Comparison of ENCODE assay signal across 8 mouse cellular contexts in genomic region chr6:112210238-112210950, GRCm38 (mm10).
DNase-seq lines count a peak whose midpoint lies in the region; ATAC-seq and TF ChIP-seq lines count a peak whose summit lies in the region.

No protein-coding gene starts in this region.

- H3K9ac ChIP-seq in embryonic facial prominence, embryonic 12.5 days = no peak overlapping the region
- no peak overlapping the region for H3K9ac ChIP-seq in heart, embryonic 11.5 days (ENCODE audit: low read depth, low read length)
- no peak overlapping the region for H3K9ac ChIP-seq in lung, embryonic 15.5 days

- TF ChIP-seq CTCF in layer of hippocampus, adult 2 months (conservative IDR thresholded peaks at IDR 0.05) = no peak
- no peak for TF ChIP-seq CTCF in small intestine, adult 2 months (IDR thresholded peaks at IDR 0.05; ENCODE audit: extremely low read depth, insufficient read length, insufficient replicate concordance, low read depth, low read length)

- no peaks in the 10 kb centered on the region for H3K9me3 ChIP-seq in embryonic facial prominence, embryonic 12.5 days
- H3K9me3 ChIP-seq in heart, embryonic 11.5 days (replicated peaks; ENCODE audit: control insufficient read depth, low read length) = no peaks in the 10 kb centered on the region
- no peaks in the 10 kb centered on the region for H3K9me3 ChIP-seq in lung, embryonic 15.5 days

- 15% methylated on average over 8 of the region's 8 CpGs for WGBS in embryonic facial prominence, embryonic 12.5 days
- 38% methylated on average over 8 of the region's 8 CpGs for WGBS in heart, embryonic 11.5 days (ENCODE audit: insufficient replicate concordance)
- WGBS in lung, embryonic 15.5 days = 12% methylated on average over 8 of the region's 8 CpGs
- 20% methylated on average over 8 of the region's 8 CpGs for WGBS in small intestine, adult 2 months

- H3K4me2 ChIP-seq in embryonic facial prominence, embryonic 12.5 days (replicated peaks) = no peak overlapping the region
- H3K4me2 ChIP-seq in heart, embryonic 11.5 days = no peak overlapping the region
- no peak overlapping the region; the same call in 1 of the 2 replicates for H3K4me2 ChIP-seq in lung, embryonic 15.5 days

- peaks cover 7% of the 10 kb centered on the region; the same call in 1 of the 2 replicates for H3K4me1 ChIP-seq in embryonic facial prominence, embryonic 12.5 days
- no peaks in the 10 kb centered on the region for H3K4me1 ChIP-seq in heart, embryonic 11.5 days (ENCODE audit: control insufficient read depth, insufficient read depth, low read length)
- peaks cover 16% of the 10 kb centered on the region for H3K4me1 ChIP-seq in lung, embryonic 15.5 days
- peaks cover 3% of the 10 kb centered on the region; the same call in 1 of the 2 replicates for H3K4me1 ChIP-seq in small intestine, adult 2 months (ENCODE audit: control insufficient read depth, insufficient read depth, insufficient read length, low read length)

- peak; percentile 84 for ATAC-seq in embryonic facial prominence, embryonic 12.5 days (ENCODE audit: insufficient number of reproducible peaks, insufficient read depth, low FRiP score, low TSS enrichment)
- peak; percentile 76 for ATAC-seq in heart, embryonic 11.5 days (replicated peaks; ENCODE audit: insufficient number of reproducible peaks, low FRiP score, low TSS enrichment)
- peak; percentile 96 for ATAC-seq in lung, embryonic 15.5 days (ENCODE audit: borderline replicate concordance, extremely low read depth, low FRiP score, low TSS enrichment)

- TF ChIP-seq POLR2A in small intestine, adult 2 months (IDR thresholded peaks at IDR 0.05; ENCODE audit: low read depth, low read length) = no peak

- H3K4me3 ChIP-seq in layer of hippocampus, adult 2 months = no peak overlapping the region
- no peak overlapping the region for H3K4me3 ChIP-seq in embryonic facial prominence, embryonic 12.5 days
- H3K4me3 ChIP-seq in heart, embryonic 11.5 days (ENCODE audit: low read depth, low read length) = no peak overlapping the region
- no peak overlapping the region for H3K4me3 ChIP-seq in lung, embryonic 15.5 days
- no peak overlapping the region for H3K4me3 ChIP-seq in small intestine, adult 2 months (ENCODE audit: low read depth, low read length)

- H3K36me3 ChIP-seq in embryonic facial prominence, embryonic 12.5 days = no peaks in the 10 kb centered on the region
- no peaks in the 10 kb centered on the region for H3K36me3 ChIP-seq in heart, embryonic 11.5 days (ENCODE audit: control insufficient read depth, insufficient read depth, low read length)
- H3K36me3 ChIP-seq in lung, embryonic 15.5 days = no peaks in the 10 kb centered on the region
- H3K36me3 ChIP-seq in small intestine, adult 2 months (ENCODE audit: control insufficient read depth, insufficient read depth, low read length) = no peaks in the 10 kb centered on the region

- H3K27ac ChIP-seq in layer of hippocampus, adult 2 months = peak overlapping the region; percentile 21
- H3K27ac ChIP-seq in embryonic facial prominence, embryonic 12.5 days = peak overlapping the region; percentile 74
- peak overlapping the region; percentile 81 for H3K27ac ChIP-seq in heart, embryonic 11.5 days (ENCODE audit: low read depth, low read length)
- H3K27ac ChIP-seq in lung, embryonic 15.5 days = peak overlapping the region; percentile 91
- H3K27ac ChIP-seq in small intestine, adult 2 months (ENCODE audit: insufficient read depth, low read depth, low read length) = peak overlapping the region; percentile 13

- H3K27me3 ChIP-seq in embryonic facial prominence, embryonic 12.5 days = no peaks in the 10 kb centered on the region
- H3K27me3 ChIP-seq in heart, embryonic 11.5 days (ENCODE audit: control insufficient read depth, insufficient read depth, low read length) = no peaks in the 10 kb centered on the region
- H3K27me3 ChIP-seq in lung, embryonic 15.5 days = no peaks in the 10 kb centered on the region
- H3K27me3 ChIP-seq in small intestine, adult 2 months (ENCODE audit: control insufficient read depth, insufficient read depth, low read length) = no peaks in the 10 kb centered on the region

- DNase-seq in layer of hippocampus, adult 2 months (ENCODE audit: low spot score in 2 of 2) = peak in 1 of 2 experiments; percentile 36
- DNase-seq in layer of hippocampus, adult 8-10 months (ENCODE audit: low spot score in 2 of 2) = no peak
- peak; percentile 83 for DNase-seq in kidney, adult 9 months
- no peak for DNase-seq in B cell, adult 2 months

Comparison
In these comparisons a context has a peak if more than half of its experiments do, and no peak if none do; other contexts are left out.
1. H3K27ac ChIP-seq: peak in every context shown above with its lines; median percentile 91 in lung, embryonic 15.5 days; 81 in heart, embryonic 11.5 days; 74 in embryonic facial prominence, embryonic 12.5 days; 21 in layer of hippocampus, adult 2 months; 13 in small intestine, adult 2 months.